Mouse (Mus musculus): Measurements from ENCODE around the gene Dad1. TPM values are rescaled to one million over a fixed set of nuclear protein-coding genes. Genes with fewer than 3 reads are reported as not detected.

Gene Dad1
- polyA plus RNA-seq, 1 experiment from 2014 or later: 270 TPM

DNA sequence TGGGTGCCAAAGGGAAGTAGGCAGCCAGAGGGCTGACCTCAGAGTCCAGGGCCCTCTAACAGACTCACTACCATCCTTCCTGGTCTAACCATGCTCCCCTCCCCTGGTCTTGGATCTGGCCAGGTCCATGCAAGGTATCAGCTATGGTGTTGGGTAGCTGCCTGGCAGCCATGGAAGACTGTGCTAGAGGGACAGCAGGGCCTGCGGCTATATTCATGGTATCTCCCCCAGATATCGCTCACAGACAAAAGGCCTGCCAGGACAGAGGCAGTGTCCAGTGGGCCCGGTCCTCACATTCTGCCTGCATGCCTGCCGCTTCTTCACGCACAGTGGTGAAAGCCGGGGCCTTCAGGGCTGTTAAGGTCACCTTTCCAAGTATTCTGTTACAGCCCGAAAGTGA is 10.3 kb upstream of the Dad1 start:
- no peak overlapping the region for H3K27ac ChIP-seq
- WGBS: 94% methylated on average over 7 of the region's 7 CpGs
- no peak overlapping the region for H3K4me3 ChIP-seq
- H3K27me3 ChIP-seq (replicated peaks): no peaks in the 10 kb centered on the region
- H3K4me2 ChIP-seq (replicated peaks): no peak overlapping the region
- no peaks in the 10 kb centered on the region for H3K9me3 ChIP-seq
- peaks cover 9% of the 10 kb centered on the region for H3K4me1 ChIP-seq
- H3K9ac ChIP-seq: no peak overlapping the region
- no peak for ATAC-seq (ENCODE audit: low FRiP score, low read depth)
- H3K36me3 ChIP-seq: peaks cover 24% of the 10 kb centered on the region

DNA sequence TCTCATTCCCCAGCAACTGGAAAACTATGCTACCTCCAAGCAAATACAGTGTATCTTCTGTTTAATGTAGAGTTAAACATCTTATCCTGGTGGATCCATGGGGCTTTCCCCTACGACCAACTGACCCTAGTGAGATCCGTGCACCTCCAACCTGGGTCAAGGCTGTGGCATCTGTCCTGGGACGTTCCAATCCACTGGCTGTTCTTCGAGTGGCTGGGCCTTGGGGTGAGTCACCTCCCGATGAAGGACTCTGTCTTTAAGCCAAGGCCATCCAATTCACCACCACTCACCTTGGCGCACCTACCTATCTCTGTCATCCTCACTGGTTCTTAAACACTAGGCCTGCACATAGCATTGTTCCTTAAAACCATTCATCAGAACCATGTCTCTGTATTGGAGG is 9.2 kb upstream of the Dad1 start:
- no peak overlapping the region for H3K9ac ChIP-seq
- ATAC-seq (ENCODE audit: low FRiP score, low read depth): no peak
- no peaks in the 10 kb centered on the region for H3K9me3 ChIP-seq
- H3K27ac ChIP-seq: no peak overlapping the region
- WGBS: 94% methylated on average over 6 of the region's 6 CpGs
- H3K36me3 ChIP-seq: peaks cover 23% of the 10 kb centered on the region
- H3K4me1 ChIP-seq: peaks cover 9% of the 10 kb centered on the region
- no peak overlapping the region for H3K4me3 ChIP-seq
- H3K4me2 ChIP-seq (replicated peaks): no peak overlapping the region
- H3K27me3 ChIP-seq (replicated peaks): 0 out of 2 replicates have a peak, but pooled peaks cover 2% of the 10 kb centered on the region

DNA sequence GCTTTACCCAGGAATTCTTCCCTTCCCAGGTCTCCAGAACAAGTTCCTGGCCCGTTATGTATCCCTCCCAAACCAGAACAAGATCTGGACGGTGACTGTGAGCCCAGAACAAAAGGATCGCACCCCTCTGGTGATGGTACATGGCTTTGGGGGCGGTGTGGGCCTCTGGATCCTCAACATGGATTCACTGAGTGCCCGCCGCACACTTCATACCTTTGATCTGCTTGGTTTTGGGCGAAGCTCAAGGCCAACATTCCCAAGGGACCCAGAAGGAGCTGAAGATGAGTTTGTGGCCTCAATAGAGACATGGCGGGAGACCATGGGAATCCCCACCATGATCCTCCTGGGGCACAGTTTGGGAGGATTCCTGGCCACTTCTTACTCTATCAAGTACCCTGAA is 8.7 kb upstream of the Dad1 start:
- Histone ChIP-seq H3K4me2 (replicated peaks) (no peak overlapping the region), H3K27ac (no peak overlapping the region), H3K36me3 (peaks cover 19% of the 10 kb centered on the region), H3K9ac (no peak overlapping the region), H3K4me3 (no peak overlapping the region), H3K4me1 (peaks cover 9% of the 10 kb centered on the region), H3K27me3 (replicated peaks) (0 out of 2 replicates have a peak, but pooled peaks cover 3% of the 10 kb centered on the region), H3K9me3 (no peaks in the 10 kb centered on the region)
- no peak for ATAC-seq (ENCODE audit: low FRiP score, low read depth)
- 87% methylated on average over 8 of the region's 8 CpGs for WGBS

DNA sequence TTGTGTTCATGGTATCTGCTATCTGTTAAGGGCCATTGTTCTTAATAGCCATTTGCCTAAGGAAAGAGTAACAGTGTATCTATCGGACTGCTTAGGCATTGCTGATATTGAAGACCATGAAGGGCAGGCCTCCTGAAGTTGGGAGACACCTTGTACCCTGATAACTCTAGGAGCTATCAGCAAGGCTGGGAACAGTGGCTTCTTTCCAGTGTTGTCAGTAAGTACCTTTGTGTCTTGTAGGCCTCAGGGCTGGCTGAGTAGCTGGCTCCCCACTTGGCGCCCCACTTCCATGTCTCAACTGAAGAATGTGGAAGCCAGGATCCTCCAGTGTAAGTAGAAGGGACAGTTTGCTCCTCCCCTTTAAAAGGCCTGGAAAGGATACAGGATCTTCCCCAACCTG is 7.5 kb upstream of the Dad1 start:
- WGBS: 83% methylated on average over 2 of the region's 2 CpGs
- Histone ChIP-seq H3K9ac (no peak overlapping the region), H3K4me2 (replicated peaks) (no peak overlapping the region), H3K27ac (no peak overlapping the region), H3K27me3 (replicated peaks) (0 out of 2 replicates have a peak, but pooled peaks cover 3% of the 10 kb centered on the region), H3K4me1 (peaks cover 9% of the 10 kb centered on the region), H3K36me3 (peaks cover 15% of the 10 kb centered on the region), H3K9me3 (no peaks in the 10 kb centered on the region), H3K4me3 (no peak overlapping the region)
- ATAC-seq (ENCODE audit: low FRiP score, low read depth): no peak

DNA sequence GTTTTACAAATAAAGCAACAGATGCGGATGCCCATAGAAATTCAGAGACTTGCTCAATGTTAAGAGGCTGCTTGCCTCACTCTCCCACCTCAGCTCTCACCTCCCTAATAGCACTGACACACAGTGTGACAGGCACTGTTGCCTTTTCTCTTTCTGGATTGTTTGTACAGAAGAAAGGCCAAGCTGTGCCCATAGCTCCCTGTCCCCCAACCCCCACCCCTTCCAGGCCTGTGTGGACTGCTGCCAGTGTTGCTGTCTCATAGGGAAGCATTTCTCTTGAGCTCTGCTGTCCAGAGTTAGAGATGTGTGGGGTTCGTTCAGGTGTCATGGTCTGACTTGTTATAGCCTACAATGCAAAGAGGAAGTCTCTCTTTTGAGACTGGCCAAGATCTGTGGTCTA is 6.3 kb upstream of the Dad1 start:
- ATAC-seq (ENCODE audit: low FRiP score, low read depth): no peak
- Histone ChIP-seq H3K27me3 (replicated peaks) (0 out of 2 replicates have a peak, but pooled peaks cover 3% of the 10 kb centered on the region), H3K4me1 (peaks cover 9% of the 10 kb centered on the region), H3K9me3 (no peaks in the 10 kb centered on the region), H3K4me3 (no peak overlapping the region), H3K4me2 (replicated peaks) (peak overlapping the region; percentile 78), H3K27ac (no peak overlapping the region), H3K36me3 (peaks cover 13% of the 10 kb centered on the region), H3K9ac (no peak overlapping the region)
- 67% methylated on average over 2 of the region's 2 CpGs for WGBS

DNA sequence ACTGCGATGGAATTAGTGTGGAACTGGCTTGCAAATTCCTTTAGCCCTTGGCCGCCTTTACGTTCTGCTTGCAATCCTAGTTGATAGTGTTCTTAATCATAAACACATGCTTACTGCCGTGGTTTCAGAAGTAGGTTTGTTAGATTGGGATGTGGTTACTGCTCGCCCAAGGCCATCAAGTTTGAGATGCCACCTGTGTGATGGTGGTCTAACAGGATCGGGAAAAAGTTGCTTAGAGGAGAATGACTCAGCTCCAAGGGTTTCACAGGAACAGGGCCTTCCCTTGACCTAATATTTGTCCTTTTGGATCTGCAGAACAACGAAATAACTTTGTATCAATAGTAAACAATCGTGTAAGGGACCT is 5.8 kb upstream of the Dad1 start:
- Histone ChIP-seq H3K4me1 (peaks cover 11% of the 10 kb centered on the region), H3K9ac (peak overlapping the region; percentile 54), H3K27ac (no peak overlapping the region), H3K36me3 (peaks cover 11% of the 10 kb centered on the region; the same call in 1 of the 2 replicates), H3K4me3 (peak overlapping the region; percentile 56), H3K27me3 (replicated peaks) (0 out of 2 replicates have a peak, but pooled peaks cover 3% of the 10 kb centered on the region), H3K4me2 (replicated peaks) (peak overlapping the region; percentile 78), H3K9me3 (no peaks in the 10 kb centered on the region)
- WGBS: 22% methylated on average over 8 of the region's 8 CpGs
- no peak for ATAC-seq (ENCODE audit: low FRiP score, low read depth)

DNA sequence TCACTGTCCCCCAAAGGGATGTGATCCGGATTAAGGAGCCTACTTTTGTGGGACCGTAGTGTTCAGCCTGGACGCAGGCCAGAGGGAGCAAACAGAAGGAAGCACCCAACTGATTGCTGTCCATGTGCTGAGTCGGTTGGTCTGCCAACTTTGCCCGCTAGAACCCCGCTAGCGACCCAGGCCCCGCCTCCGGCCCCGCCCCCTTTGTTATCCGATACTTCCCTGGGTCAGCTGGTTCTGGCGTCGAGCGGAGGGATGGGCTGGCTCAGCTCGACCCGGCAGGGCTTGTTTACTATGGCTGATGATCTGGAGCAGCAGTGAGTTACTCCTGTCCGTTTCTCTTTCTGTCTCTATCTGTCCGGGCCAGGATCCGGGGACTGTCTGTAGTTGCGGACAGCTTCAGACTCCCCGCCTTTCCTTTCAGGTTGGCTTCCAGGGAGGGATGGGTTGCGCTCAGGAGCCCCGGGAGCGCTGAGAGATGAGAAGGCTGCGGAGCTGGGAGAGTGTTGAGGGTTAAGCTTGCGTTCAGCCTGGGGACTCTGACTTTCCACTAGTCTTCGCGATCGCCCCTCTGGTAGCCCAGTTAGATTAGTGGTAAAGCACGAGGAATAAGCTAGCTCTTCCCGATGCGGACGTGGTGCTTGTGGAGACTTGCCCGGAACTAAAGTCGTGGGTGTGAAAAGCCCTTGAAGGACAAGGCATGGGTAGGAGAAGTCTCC is 5.3 kb upstream of the Dad1 start:
- WGBS: under 1% methylated on average over 35 of the region's 35 CpGs
- peak; percentile 91 for ATAC-seq (ENCODE audit: low FRiP score, low read depth)
- peak overlapping the region; percentile 54 for H3K9ac ChIP-seq
- peak overlapping the region; percentile 56 for H3K4me3 ChIP-seq
- H3K4me1 ChIP-seq: peaks cover 12% of the 10 kb centered on the region
- no peaks in the 10 kb centered on the region for H3K9me3 ChIP-seq
- H3K27me3 ChIP-seq (replicated peaks): 0 out of 2 replicates have a peak, but pooled peaks cover 3% of the 10 kb centered on the region
- H3K4me2 ChIP-seq (replicated peaks): peak overlapping the region; percentile 78
- H3K36me3 ChIP-seq: peaks cover 8% of the 10 kb centered on the region; the same call in 1 of the 2 replicates
- H3K27ac ChIP-seq: no peak overlapping the region

DNA sequence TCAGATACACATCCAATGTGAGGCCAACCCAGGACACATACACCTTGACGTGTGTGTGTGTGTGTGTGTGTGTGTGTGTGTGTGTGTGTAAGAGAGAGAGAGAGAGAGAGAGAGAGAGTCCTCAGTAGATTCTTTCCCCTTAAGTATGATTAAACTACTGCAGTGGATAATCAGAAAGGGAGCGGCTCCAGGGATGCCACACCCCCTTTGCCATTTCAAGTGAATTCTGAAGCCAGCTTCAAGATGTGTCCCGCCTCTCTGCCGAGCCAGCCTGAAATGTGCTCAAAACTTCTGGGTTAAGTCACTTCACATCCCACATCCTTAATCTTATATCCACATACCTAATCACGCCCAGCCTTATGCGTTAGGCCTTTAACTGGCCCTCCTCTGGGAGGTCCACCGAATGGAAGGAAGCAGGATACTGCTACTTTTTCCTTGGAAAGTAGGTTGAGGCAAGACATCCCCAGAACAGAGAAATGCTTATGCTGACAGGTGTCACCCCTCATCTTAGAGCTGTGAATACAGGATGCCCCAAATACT is 4.3 kb upstream of the Dad1 start:
- Histone ChIP-seq H3K4me1 (peaks cover 12% of the 10 kb centered on the region), H3K4me3 (no peak overlapping the region), H3K9me3 (no peaks in the 10 kb centered on the region), H3K4me2 (replicated peaks) (peak overlapping the region; percentile 78; the same call in 1 of the 2 replicates), H3K27me3 (replicated peaks) (0 out of 2 replicates have a peak, but pooled peaks cover 3% of the 10 kb centered on the region), H3K9ac (no peak overlapping the region), H3K36me3 (peaks cover 7% of the 10 kb centered on the region; the same call in 1 of the 2 replicates), H3K27ac (no peak overlapping the region)
- 68% methylated on average over 7 of the region's 7 CpGs for WGBS
- ATAC-seq (ENCODE audit: low FRiP score, low read depth): no peak

DNA sequence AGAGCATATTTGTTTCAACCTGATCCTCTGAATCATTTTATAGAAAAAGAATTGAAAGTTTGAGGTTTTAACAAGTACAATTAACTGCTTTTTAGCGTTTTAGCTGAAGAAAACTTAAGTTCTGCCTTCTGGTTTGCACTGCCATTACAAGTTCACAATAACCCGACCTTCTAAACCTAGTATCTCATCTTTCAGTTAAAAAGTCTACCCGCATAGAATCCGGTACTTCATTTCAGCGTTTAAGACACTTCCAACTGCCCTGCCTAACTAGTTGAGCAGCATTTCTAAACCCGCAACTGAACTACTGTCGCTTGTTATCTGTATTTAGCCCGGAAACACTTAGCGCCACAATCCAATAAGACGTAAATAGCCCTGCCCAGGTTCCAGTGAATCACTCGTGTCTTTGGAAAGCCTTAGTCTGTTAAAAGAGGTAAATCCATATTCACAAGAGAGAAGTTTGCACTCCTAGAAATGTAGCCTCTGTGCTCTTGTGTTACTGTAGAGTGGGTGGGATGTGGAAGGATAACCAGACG is 832 bp upstream of the Dad1 start:
- 74% methylated on average over 12 of the region's 12 CpGs for WGBS

DNA sequence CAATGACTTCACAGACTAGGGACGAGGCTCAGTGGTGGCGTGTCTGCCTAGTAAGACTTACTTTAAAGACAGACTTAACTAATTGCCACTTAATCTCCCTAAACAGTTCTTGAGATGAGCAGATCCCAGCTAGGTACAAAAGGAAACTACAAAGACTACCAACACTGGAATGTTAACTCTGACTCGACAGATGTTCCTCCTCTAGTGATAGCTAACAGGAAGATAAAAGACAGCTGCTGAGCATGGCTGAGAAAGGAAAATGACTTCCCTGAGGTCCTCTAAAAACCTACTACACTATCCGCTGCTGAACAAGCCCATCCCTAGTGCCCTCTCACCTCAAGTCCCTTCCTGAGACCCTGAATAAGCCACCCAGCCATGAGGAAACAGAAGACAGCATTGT is 3.8 kb downstream of the Dad1 start:
- Histone ChIP-seq H3K36me3 (peaks cover 12% of the 10 kb centered on the region), H3K9ac (no peak overlapping the region), H3K4me2 (replicated peaks) (peak overlapping the region; percentile 19), H3K27me3 (replicated peaks) (no peaks in the 10 kb centered on the region), H3K4me1 (peaks cover 38% of the 10 kb centered on the region), H3K4me3 (no peak overlapping the region), H3K27ac (no peak overlapping the region), H3K9me3 (no peaks in the 10 kb centered on the region)
- WGBS: 30% methylated on average over 4 of the region's 4 CpGs
- ATAC-seq (ENCODE audit: low FRiP score, low read depth): no peak

More for the DNA sequence above, 832 bp upstream of the Dad1 start:
- H3K4me2 ChIP-seq (replicated peaks): peak overlapping the region; percentile 68
- H3K27ac ChIP-seq: no peak overlapping the region
- no peaks in the 10 kb centered on the region for H3K9me3 ChIP-seq
- H3K4me1 ChIP-seq: peaks cover 31% of the 10 kb centered on the region
- H3K9ac ChIP-seq: no peak overlapping the region
- ATAC-seq (ENCODE audit: low FRiP score, low read depth): no peak
- peak overlapping the region; percentile 62 for H3K4me3 ChIP-seq
- 0 out of 2 replicates have a peak, but pooled peaks cover 3% of the 10 kb centered on the region for H3K27me3 ChIP-seq (replicated peaks)
- peaks cover 2% of the 10 kb centered on the region; the same call in 1 of the 2 replicates for H3K36me3 ChIP-seq

DNA sequence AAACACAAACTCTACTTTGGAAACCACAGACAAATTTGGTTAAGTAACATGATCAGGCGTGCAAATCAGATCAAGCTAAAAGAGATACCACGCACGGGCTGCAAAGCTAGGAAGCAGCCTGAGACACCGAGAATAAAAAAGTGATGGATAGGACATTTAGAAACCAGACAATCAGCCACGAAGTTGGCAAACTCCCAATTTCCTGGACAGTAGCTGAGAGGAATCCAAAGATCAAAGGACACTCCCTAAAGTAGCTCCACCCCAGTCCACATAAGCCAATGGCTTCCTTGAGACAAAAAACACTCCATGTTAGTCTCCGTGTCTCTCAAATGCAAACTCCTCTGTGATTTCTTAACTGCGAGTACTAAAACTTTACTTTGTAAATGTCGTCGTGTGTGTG is 4.6 kb downstream of the Dad1 start:
- H3K4me3 ChIP-seq: no peak overlapping the region
- H3K36me3 ChIP-seq: peaks cover 12% of the 10 kb centered on the region
- ATAC-seq (ENCODE audit: low FRiP score, low read depth): no peak
- no peaks in the 10 kb centered on the region for H3K27me3 ChIP-seq (replicated peaks)
- peaks cover 40% of the 10 kb centered on the region for H3K4me1 ChIP-seq
- no peaks in the 10 kb centered on the region for H3K9me3 ChIP-seq
- H3K27ac ChIP-seq: no peak overlapping the region
- 57% methylated on average over 9 of the region's 9 CpGs for WGBS
- H3K4me2 ChIP-seq (replicated peaks): no peak overlapping the region; the same call in 1 of the 2 replicates
- no peak overlapping the region for H3K9ac ChIP-seq

DNA sequence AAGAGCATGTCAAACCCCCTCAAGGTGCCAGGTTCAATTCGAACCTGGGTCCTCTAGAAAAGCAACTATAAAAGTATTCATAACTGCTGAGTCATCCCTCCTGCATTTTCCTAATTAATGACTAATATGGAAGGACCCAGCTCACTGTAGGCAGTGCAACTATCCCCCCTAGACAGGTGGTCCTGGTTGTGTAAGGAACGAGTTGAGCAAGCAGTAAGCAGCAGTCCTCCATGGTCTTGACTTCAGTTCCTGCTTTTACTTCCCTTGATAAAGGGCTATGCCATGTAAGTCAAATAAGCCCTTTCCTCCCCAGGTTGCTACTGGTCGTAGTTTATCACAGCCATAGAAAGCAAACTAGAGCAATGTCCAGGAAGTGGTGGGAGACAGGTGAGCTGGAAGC is 7.7 kb downstream of the Dad1 start:
- WGBS: 93% methylated on average over 3 of the region's 3 CpGs
- H3K4me3 ChIP-seq: no peak overlapping the region
- ATAC-seq (ENCODE audit: low FRiP score, low read depth): no peak

More for the DNA sequence above, 7.7 kb downstream of the Dad1 start:
- H3K4me2 ChIP-seq (replicated peaks): no peak overlapping the region
- H3K4me1 ChIP-seq: peaks cover 39% of the 10 kb centered on the region
- no peak overlapping the region for H3K27ac ChIP-seq
- H3K9ac ChIP-seq: no peak overlapping the region
- no peaks in the 10 kb centered on the region for H3K9me3 ChIP-seq
- H3K27me3 ChIP-seq (replicated peaks): no peaks in the 10 kb centered on the region
- peaks cover 29% of the 10 kb centered on the region for H3K36me3 ChIP-seq

All from neural tube, embryonic 12.5 days (tissue).